Mouse (Mus musculus): ENCODE results near the gene Snd1. TPM values are rescaled to one million over a fixed set of nuclear protein-coding genes. Genes with fewer than 3 reads are reported as not detected.

The Snd1 gene
- total and polyA plus RNA-seq, 3 experiments = 83.7 to 377 (median 210) TPM

- in situ Hi-C loops (cut with MboI; ENCODE audit: low pct_ligation_motif_present, low pct_unique_long_range_greater_than_20kb, low sequenced_read_pairs) = no loop called here
- H3K36me3 ChIP-seq (replicated peaks in 1 of 2; ENCODE audit: control insufficient read depth in 1 of 2, insufficient read depth in 1 of 2, low read length in 1 of 2) = peaks cover 31 to 83% of the 10 kb centered on the region in 2 experiments
- H3K9ac ChIP-seq (ENCODE audit: insufficient read depth, low read depth) = no peak overlapping the region
- no peak for DNase-seq (ENCODE audit: extremely low read depth)
- no peaks in the 10 kb centered on the region for H3K9me3 ChIP-seq (replicated peaks; ENCODE audit: low read length)
- H3K4me2 ChIP-seq (ENCODE audit: insufficient read depth, low read depth, poor library complexity, severe bottlenecking) = no peak overlapping the region
- dilution Hi-C loops (cut with MboI; ENCODE audit: extremely low pct_ligation_motif_present, extremely low pct_unique_long_range_greater_than_20kb, low sequenced_read_pairs) = no loop called here
- TF ChIP-seq RCOR1 (conservative IDR thresholded peaks at IDR 0.05; ENCODE audit: low read depth, low read length) (no peak), MAX (IDR thresholded peaks at IDR 0.05; ENCODE audit: low read length) (no peak), ZMIZ1 (IDR thresholded peaks at IDR 0.05; ENCODE audit: low read depth, low read length) (no peak), MAFK (IDR thresholded peaks at IDR 0.05; ENCODE audit: insufficient replicate concordance, low read length) (no peak), POLR2AphosphoS2 (IDR thresholded peaks at IDR 0.05; ENCODE audit: low read depth, low read length) (no peak), ZNF384 (IDR thresholded peaks at IDR 0.05; ENCODE audit: low read depth, low read length) (no peak), MEF2A (IDR thresholded peaks at IDR 0.05; ENCODE audit: borderline replicate concordance, low read depth, low read length) (no peak), EP300 (IDR thresholded peaks at IDR 0.05; ENCODE audit: low read length) (no peak), TBP (conservative IDR thresholded peaks at IDR 0.05; ENCODE audit: low read depth, low read length) (no peak), ZKSCAN1 (IDR thresholded peaks at IDR 0.05; ENCODE audit: borderline replicate concordance, low read depth, low read length) (no peak), KAT2A (IDR thresholded peaks at IDR 0.05; ENCODE audit: insufficient replicate concordance, low read length) (no peak), CHD1 (IDR thresholded peaks at IDR 0.05; ENCODE audit: low read depth, low read length) (no peak), MYC (IDR thresholded peaks at IDR 0.05; ENCODE audit: low read depth, low read length) (no peak), ELF1 (IDR thresholded peaks at IDR 0.05; ENCODE audit: low read depth, low read length) (no peak), UBTF (IDR thresholded peaks at IDR 0.05; ENCODE audit: low read depth, low read length) (no peak), ETS1 (conservative IDR thresholded peaks at IDR 0.05; ENCODE audit: low read depth, low read length) (no peak), JUND (conservative IDR thresholded peaks at IDR 0.05; ENCODE audit: low read depth, low read length) (no peak), CHD2 (IDR thresholded peaks at IDR 0.05; ENCODE audit: low read length) (no peak)
- H3K79me2 ChIP-seq (replicated peaks; ENCODE audit: control insufficient read depth, extremely low read depth, insufficient read depth, poor library complexity, severe bottlenecking) = peaks cover 27% of the 10 kb centered on the region
- H3K27me3 ChIP-seq (replicated peaks) = no peaks in the 10 kb centered on the region
- H3K4me1 ChIP-seq (ENCODE audit: control insufficient read depth in 1 of 2, insufficient read depth in 2 of 2) = peaks cover 0 to 10% of the 10 kb centered on the region in 2 experiments; a peak in 2 of 4 replicates
- H3K4me3 ChIP-seq (replicated peaks in 1 of 3; ENCODE audit: low read depth in 2 of 3, low read length in 2 of 3, poor library complexity in 1 of 3) = no peak overlapping the region
- H3K27ac ChIP-seq (ENCODE audit: insufficient read depth, low read depth) = no peak overlapping the region
Observed at GRCm38 (mm10) chr6:28594759-28595158, 119.8 kb downstream of the Snd1 start.

- Histone ChIP-seq H3K9ac (ENCODE audit: insufficient read depth, low read depth) (no peak overlapping the region), H3K27me3 (replicated peaks) (no peaks in the 10 kb centered on the region), H3K9me3 (replicated peaks; ENCODE audit: low read length) (no peaks in the 10 kb centered on the region), H3K27ac (ENCODE audit: insufficient read depth, low read depth) (no peak overlapping the region), H3K36me3 (replicated peaks in 1 of 2; ENCODE audit: control insufficient read depth in 1 of 2, insufficient read depth in 1 of 2, low read length in 1 of 2) (peaks cover 27 to 82% of the 10 kb centered on the region in 2 experiments), H3K4me1 (ENCODE audit: control insufficient read depth in 1 of 2, insufficient read depth in 2 of 2) (peaks cover 0 to 13% of the 10 kb centered on the region in 2 experiments; a peak in 2 of 4 replicates), H3K4me3 (replicated peaks in 1 of 3; ENCODE audit: low read depth in 2 of 3, low read length in 2 of 3, poor library complexity in 1 of 3) (no peak overlapping the region), H3K4me2 (ENCODE audit: insufficient read depth, low read depth, poor library complexity, severe bottlenecking) (no peak overlapping the region), H3K79me2 (replicated peaks; ENCODE audit: control insufficient read depth, extremely low read depth, insufficient read depth, poor library complexity, severe bottlenecking) (peaks cover 28% of the 10 kb centered on the region)
- in situ Hi-C loops (cut with MboI; ENCODE audit: low pct_ligation_motif_present, low pct_unique_long_range_greater_than_20kb, low sequenced_read_pairs) = no loop called here
- dilution Hi-C loops (cut with MboI; ENCODE audit: extremely low pct_ligation_motif_present, extremely low pct_unique_long_range_greater_than_20kb, low sequenced_read_pairs) = no loop called here
- DNase-seq (ENCODE audit: extremely low read depth) = no peak
- TF ChIP-seq MYC (IDR thresholded peaks at IDR 0.05; ENCODE audit: low read depth, low read length) = no peak
- TF ChIP-seq JUN (IDR thresholded peaks at IDR 0.05; ENCODE audit: insufficient read depth, low read depth, low read length) = no peak
- no peak for TF ChIP-seq JUND (conservative IDR thresholded peaks at IDR 0.05; ENCODE audit: low read depth, low read length)
- no peak for TF ChIP-seq TCF12 (IDR thresholded peaks at IDR 0.05; ENCODE audit: low read depth, low read length)
- TF ChIP-seq MXI1 (IDR thresholded peaks at IDR 0.05; ENCODE audit: low read depth, low read length) = no peak
- TF ChIP-seq SIN3A (IDR thresholded peaks at IDR 0.05; ENCODE audit: low read length) = no peak
- TF ChIP-seq E2F4 (IDR thresholded peaks at IDR 0.05; ENCODE audit: insufficient replicate concordance, low read depth, low read length) = no peak
- no peak for TF ChIP-seq RAD21 (IDR thresholded peaks at IDR 0.05; ENCODE audit: low read depth, low read length)
- no peak for TF ChIP-seq EP300 (IDR thresholded peaks at IDR 0.05; ENCODE audit: low read length)
- no peak for TF ChIP-seq USF1 (IDR thresholded peaks at IDR 0.05; ENCODE audit: low read depth, low read length)
- TF ChIP-seq NELFE (IDR thresholded peaks at IDR 0.05; ENCODE audit: low read depth, low read length) = no peak
- TF ChIP-seq UBTF (IDR thresholded peaks at IDR 0.05; ENCODE audit: low read depth, low read length) = no peak
- no peak for TF ChIP-seq SMC3 (IDR thresholded peaks at IDR 0.05; ENCODE audit: low read depth, low read length)
- TF ChIP-seq TBP (conservative IDR thresholded peaks at IDR 0.05; ENCODE audit: low read depth, low read length) = no peak
- no peak for TF ChIP-seq MAFK (IDR thresholded peaks at IDR 0.05; ENCODE audit: insufficient replicate concordance, low read length)
- TF ChIP-seq ZKSCAN1 (IDR thresholded peaks at IDR 0.05; ENCODE audit: borderline replicate concordance, low read depth, low read length) = no peak
- no peak for TF ChIP-seq PAX5 (IDR thresholded peaks at IDR 0.05; ENCODE audit: low read length)
Observed at GRCm38 (mm10) chr6:28595231-28595630, 120.3 kb downstream of the Snd1 start.
